Mouse (Mus musculus) neural tube, postnatal 0 days (tissue): Measurements from ENCODE around the gene Glycam1. TPM values are rescaled to one million over a fixed set of nuclear protein-coding genes. Genes with fewer than 3 reads are reported as not detected.

Source experiments
- polyA plus RNA-seq: library from polyadenylated mRNA; unstranded; fragments of >200 nt; fragmentation: Nextera tagmentation; extraction: Ambion mirVana; gene quantifications from 2 replicates; pipeline ENCODE4 v1.2.1, GENCODE M21; 2015

Gene Glycam1
- 0.44 TPM in 1 of 2 replicates, not detected in the other for polyA plus RNA-seq

GRCm38 (mm10) chr15:103564981-103565380, at the start of gene Glycam1:
Gene Glycam1 (minus strand): TSS chr15:103565081.

GRCm38 (mm10) chr15:103537822-103538213, 27.1 kb downstream of the Glycam1 start, which contains the start of gene Ppp1r1a:
Gene Ppp1r1a (minus strand): TSS chr15:103538003.

Other genes with a start within 250 kb of the Glycam1 start
- 25.7 and 27.6 TPM in 2 replicates for gene Zfp385a, start 225.0 kb downstream of the Glycam1 start, polyA plus RNA-seq
- gene Itga5, start 198.3 kb downstream of the Glycam1 start, polyA plus RNA-seq, result 3.8 and 4.8 TPM in 2 replicates
- 0.32 TPM in 1 of 2 replicates, not detected in the other for gene Gtsf1, start 134.6 kb downstream of the Glycam1 start, polyA plus RNA-seq
- gene Gtsf2, start 116.6 kb downstream of the Glycam1 start, polyA plus RNA-seq, result 0.33 and 0.44 TPM in 2 replicates
- 2.1 TPM in 2 replicates for gene Nckap1l, start 111.3 kb downstream of the Glycam1 start, polyA plus RNA-seq
- 69.6 and 72.0 TPM in 2 replicates for gene Pde1b, start 62.0 kb downstream of the Glycam1 start, polyA plus RNA-seq
- gene Ppp1r1a, start 27.1 kb downstream of the Glycam1 start, polyA plus RNA-seq, result 179 and 180 TPM in 2 replicates
- gene Mucl1, start 190.4 kb upstream of the Glycam1 start, polyA plus RNA-seq, result not detected in 2 replicates